Mouse (Mus musculus) left cerebral cortex, adult 11 months (tissue): ENCODE results near the gene Wdr18.

Experiments
- DNase-seq: peaks from one replicate; pipeline ENCODE4 v3.0.0; 2022; ENCODE audit warnings: low spot score

Wdr18 gene

DNA sequence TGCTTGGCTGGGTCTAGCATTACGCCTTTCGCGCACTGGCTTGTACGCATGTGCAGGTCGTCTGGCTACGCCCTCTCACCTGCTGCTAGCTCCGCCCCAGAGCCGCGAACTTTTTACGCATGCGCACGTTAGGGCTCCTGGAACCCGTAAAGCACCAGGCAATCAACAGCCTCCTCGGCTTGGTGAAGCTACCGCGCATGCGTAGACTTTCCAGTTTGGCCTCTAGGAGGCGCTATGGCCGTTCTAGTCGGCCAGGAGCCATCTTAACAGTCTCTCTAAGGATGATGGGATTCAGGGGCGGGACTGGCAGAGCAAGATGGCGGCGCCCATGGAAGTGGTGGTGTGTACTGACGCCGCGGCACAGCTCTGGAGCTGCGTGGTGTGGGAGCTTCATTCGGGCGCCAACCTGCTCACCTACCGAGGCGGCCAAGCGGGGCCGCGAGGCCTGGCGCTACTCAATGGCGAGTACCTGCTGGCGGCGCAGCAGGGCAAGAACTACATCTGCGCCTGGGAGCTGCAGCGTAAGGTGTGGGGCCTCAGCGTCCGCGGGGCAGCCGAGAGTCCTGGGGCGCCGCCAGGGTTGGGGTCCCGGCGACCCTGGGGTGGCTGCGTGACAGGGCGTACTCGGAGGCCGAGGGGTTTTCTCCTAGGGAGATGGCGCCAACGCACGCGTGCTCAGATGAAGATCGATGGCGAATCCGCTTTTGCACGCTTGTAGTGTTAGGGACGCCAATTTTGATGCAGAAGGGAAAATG, at the start of gene Wdr18:
Gene Wdr18, plus strand, starts transcription at position 306 of the 755 bp plus-strand sequence.
- DNase-seq = peak; percentile 99

DNA sequence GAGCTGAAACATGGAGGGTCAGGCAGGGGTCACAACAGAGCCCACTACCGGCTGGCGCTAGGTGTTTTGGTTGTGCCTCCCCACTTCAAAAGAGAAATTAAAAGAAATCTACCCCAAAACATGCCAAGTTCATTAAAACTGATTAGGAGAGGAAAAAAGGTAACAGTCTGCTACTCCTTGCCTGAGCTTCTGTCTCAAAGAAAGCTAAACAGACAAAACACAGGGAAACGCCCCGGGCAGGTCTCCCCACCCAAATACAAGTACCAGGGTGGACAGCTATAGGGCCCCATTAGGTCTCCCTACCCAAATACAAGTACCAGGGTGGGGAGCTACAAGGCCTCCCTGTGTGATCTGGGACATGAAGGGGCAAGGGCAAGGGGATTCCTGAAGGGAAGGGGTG, 49.4 kb upstream of the Wdr18 start, which contains the start of gene Gm26602:
Gene Gm26602, plus strand, starts transcription at position 301 of the 400 bp plus-strand sequence.
- no peak for DNase-seq

DNA sequence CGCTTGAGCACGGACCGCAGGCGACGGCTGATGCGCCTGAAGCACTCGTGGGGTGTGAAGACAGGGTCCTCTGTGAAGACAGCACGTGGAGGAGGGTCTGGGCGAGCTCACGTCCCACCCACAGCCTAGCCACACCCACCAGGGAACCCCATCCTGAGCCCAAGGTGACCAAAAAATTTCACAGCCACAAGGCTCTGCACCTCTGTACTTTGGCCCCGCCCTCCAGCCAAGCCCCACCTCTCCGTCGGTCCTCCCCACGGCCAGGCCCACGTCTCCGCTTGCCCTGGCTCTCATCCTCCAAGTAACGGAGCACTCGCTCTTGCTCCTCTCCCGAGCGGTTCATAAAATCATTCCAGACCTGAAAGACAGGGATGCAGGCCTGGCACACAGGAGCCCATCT, 47.5 kb upstream of the Wdr18 start:
- DNase-seq = no peak

DNA sequence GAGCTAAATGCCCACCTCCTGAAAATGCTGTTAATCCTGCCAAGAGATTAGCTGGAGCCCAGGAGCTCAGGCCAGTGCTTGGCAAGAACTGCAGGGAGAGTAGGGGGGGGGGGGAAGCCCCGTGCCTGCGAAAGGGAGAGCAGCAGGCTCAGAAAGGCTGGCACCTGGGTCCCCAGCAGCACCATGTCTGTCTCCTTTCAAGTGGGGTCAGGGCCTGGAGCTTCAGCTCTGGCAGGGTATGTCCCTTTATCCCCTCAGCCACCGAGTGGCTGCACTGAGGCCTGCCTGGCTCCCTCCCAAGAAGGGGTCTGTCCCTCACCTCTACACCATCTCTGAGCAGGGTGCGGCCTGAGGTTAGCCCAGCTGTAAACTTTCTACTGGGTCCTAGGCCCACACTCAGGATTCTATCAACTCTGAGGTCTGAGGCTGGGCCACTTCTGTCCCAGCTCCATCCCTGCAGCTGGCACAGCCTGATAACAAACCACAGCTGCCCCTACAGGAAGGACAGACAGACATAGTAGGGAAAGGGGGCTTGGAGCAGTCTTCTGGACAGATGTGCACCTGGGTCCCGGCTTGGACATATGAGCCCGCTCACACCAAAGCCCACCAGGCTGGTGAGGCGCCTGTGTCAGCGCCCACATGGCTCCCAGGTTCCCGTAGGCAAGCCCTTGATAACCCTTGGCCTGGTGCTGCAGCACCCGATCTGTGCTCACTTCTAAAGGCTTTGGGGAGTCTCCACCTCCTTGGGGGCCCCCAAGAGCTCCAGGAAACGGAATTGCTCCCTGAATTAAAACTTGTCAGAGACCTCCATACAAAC, 45.6 kb upstream of the Wdr18 start:
- no peak for DNase-seq

DNA sequence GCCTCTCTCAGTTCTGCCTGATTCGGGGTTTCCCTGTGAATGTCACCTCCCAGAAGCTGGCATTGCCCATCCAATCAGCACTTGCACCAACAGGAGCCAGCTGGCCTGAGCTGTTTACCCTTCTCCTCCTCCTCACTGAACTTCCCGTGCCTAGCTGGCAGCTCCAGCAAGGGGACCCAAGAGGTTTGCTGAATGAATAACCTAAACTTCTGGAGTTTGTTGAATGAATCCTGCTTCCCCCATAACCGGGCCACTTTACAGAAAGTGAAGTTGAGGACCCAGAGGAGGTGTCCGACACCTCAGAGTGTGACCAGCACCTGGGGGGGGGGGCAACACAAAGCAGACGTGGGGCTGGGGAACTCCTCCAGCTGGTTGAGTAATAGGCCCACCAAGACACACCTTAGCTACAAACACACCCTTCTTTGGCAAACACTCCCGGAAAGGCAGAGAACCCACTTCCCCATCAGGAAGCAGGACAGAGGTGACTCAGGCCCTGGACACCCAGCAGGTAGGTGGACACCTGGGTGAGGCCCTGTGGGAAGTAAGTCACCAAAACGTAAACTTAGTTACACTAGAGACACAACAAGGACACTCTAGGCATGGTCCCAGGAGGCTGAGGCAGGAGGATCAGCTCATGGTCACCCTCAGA, 44.9 kb upstream of the Wdr18 start:
- no peak for DNase-seq

DNA sequence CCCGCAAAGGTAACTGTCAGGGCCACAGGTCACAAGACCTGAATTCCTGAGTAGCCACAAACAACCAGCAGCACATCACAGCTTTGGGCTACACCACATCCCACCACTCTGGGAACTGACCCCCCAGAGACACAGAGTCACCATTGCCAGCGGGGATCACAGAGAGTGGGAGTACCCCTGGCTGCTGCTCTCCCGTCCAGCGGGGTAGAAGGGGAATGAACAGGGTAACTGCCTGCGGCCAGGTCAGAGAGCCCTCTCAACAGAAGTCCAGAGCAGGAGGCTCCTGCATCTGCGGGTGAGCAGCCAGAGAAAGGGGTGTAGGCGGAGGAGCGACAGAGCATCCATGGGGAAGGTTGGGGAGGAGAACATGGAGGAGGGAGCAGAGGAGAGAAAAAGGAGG, 43.9 kb upstream of the Wdr18 start:
- no peak for DNase-seq

DNA sequence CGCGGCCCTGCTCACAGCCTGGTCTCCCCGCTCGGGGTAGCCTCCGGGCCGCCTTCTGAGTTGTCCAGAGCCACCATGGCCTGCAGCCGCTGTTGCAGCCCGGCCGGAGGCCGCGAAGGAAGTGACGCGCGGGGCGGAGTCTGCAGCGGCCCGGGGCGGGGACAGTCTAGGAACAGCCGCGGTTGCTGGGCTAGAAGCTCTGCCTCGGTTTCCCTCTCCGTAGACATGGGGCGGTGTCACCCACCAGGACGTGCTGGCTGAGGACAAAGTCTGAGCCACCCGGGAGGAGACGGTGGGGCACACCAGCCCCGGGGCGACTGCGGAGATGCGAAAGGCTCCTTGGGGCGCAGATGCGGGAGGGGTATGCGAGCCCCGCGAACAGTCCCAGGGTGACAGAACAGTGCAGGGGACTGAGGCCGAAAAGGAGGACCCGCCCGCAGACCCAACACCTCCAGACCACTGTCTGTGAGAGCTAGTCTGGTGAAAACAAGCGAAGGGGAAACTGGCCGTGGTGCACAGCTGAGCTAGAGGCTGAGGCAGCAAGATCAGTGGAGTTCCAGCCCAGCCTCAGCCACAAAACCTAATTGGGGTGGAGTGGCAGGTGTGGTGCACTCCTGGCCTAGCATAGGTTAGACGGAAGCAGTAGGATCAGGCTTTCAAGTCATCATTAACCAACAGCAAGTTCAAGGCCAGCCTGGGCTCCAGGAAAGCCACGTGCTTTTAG, 43.0 kb upstream of the Wdr18 start, which contains the start of gene Kiss1r:
Gene Kiss1r, plus strand, starts transcription at position 164 of the 724 bp plus-strand sequence.
- DNase-seq = peak; percentile 65

DNA sequence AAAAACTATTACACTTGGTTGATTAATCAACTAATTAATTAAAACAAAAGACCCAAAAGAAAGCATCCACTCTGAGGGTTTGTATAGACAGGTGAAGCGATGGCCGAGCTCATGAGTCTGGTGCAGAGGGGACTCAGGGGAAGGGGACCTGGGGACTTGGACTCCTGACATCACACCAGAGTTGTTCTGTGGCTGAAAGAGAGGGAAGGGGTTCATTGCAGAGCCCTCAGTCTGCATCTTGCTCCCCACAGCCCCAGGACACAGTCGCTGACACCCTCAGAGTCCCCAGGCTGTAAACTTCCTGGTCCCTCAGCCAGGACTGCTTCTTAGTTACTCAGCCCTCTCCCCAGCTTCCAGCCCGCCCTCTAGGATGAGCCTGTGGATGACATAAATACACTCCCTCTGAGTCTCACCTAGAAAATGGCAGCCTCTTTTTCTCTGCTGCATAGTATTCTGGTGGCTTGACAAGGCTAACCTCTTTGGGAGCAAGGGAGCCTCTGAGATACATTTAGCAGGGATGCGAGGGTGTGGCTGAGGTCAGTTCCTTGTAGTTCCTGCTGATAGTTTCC, 42.3 kb upstream of the Wdr18 start:
- no peak for DNase-seq

DNA sequence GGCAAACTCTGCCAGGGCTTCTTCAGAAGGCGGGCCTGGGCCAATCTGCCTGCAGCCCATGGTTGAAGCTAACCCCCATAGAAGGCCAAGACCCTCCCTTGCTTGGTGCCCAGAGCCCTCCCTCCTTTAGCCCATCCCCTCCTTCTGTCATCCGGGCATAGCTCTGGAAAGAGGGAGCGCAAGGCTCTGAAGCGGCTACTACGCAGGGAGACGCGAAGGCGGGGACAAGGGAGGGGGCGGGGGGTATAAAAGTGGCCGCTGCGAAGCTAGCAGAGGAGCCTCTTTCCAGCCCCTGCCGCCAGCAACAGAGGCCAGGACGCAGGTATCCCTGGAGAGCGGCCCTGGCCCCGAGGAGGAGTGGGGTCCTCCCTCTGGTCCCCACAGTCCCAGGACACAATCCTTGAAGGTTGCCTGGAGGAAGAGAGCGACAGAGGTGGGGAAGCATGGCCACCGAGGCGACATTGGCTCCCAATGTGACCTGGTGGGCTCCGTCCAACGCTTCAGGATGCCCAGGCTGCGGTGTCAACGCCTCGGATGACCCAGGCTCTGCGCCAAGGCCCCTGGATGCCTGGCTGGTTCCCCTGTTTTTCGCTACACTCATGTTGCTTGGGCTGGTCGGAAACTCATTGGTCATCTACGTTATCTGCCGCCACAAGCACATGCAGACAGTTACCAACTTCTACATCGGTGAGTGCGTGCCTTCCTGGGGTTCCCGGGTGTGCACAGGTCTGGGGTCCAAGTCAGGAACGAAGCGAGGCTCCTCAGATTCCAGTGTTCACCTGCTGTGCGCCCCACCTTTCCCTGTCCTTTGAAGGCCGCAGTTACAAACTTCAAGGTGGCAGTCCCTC, 41.5 kb upstream of the Wdr18 start:
- DNase-seq = no peak

DNA sequence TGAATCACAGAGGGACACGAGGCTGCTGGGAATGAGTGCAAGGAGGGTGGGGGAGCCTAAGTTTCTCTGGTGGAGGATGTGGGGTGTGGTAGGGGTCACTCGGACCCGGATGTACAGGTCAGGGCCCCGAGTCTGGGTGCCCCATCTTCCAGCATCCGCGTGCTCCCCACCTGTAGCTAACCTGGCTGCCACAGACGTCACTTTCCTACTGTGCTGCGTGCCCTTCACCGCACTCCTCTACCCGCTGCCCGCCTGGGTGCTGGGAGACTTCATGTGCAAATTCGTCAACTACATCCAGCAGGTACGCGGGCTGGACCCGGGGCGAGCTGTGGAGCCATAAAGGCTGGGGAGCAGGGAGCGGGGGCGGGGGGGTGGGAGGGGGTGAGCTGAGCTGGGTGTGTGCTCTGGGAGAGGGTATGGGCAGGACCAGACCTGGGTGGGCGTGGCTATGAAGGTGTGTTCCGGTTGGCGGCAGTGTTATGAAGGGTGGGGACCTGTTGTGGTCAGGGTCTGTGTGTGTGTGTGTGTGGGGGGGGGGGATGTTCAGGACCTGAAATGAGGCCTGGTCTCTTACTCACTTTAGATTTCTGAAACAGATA, 40.6 kb upstream of the Wdr18 start:
- no peak for DNase-seq

DNA sequence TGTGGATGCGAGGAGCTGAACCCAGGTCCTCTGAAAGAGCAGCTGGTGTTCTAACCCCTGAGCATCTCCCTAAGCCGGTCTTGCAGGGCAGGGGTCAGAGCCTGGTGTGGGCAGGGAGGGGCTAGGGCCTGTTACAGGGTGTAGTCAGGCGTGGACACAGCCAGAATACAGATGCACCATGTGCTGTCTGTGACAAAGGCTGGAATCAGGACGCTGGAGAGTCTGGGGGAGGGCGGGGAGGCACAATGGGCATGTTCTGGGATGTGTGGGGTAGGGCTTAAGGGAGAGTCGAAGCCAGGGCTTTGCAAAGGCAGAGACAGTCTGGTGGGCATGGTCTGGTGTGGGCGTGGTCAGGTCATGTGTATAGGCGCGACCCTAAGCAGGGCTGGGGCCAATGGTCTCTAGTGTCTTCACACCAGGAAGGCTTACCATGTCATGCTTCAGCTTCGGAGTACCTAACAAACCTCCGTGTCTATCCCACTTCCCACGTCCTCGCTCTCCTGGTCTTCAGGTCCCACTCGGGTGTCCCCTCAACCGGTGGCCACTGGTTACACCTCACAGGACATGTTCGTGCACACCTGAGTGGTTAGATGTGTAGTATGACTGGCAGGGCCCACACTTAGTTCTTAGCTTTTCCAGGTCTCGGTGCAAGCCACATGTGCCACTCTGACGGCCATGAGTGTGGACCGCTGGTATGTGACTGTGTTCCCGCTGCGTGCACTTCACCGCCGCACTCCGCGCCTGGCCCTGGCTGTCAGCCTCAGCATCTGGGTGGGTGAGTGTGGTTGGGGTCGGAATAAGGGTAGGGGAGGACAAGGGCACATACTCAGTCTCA, 39.7 kb upstream of the Wdr18 start:
- DNase-seq = no peak

DNA sequence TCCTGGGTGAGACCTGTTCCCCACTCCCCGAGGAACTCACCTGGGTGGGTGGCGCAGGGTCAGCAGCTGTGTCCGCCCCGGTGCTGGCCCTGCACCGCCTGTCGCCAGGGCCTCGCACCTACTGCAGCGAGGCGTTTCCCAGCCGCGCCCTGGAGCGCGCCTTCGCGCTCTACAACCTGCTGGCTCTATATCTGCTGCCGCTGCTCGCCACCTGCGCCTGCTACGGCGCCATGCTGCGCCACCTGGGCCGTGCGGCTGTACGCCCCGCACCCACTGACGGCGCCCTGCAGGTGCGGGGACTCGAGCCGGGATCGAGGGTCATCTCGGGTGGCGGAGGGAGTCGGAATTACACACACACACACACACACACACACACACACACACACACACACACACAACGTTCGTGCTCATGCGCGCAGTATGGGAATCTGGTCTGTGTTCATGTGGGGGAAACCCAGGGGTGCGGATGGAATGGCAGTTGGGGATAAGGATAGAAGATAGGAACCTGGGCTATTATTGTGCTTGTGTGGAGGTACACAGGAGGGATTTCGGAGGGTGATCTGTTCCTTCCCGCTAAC, 38.9 kb upstream of the Wdr18 start, which contains the start of gene R3hdm4:
Gene R3hdm4, minus strand, starts transcription at position 251 of the 578 bp plus-strand sequence.
- DNase-seq = no peak

DNA sequence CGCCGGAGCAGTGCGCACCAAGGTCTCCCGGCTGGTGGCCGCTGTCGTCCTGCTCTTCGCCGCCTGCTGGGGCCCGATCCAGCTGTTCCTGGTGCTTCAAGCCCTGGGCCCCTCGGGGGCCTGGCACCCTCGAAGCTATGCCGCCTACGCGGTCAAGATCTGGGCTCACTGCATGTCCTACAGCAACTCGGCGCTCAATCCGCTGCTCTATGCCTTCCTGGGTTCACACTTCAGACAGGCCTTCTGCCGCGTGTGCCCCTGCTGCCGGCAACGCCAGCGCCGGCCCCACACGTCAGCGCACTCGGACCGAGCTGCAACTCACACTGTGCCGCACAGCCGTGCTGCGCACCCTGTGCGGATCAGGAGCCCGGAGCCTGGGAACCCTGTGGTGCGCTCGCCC, 38.4 kb upstream of the Wdr18 start:
- DNase-seq = no peak

DNA sequence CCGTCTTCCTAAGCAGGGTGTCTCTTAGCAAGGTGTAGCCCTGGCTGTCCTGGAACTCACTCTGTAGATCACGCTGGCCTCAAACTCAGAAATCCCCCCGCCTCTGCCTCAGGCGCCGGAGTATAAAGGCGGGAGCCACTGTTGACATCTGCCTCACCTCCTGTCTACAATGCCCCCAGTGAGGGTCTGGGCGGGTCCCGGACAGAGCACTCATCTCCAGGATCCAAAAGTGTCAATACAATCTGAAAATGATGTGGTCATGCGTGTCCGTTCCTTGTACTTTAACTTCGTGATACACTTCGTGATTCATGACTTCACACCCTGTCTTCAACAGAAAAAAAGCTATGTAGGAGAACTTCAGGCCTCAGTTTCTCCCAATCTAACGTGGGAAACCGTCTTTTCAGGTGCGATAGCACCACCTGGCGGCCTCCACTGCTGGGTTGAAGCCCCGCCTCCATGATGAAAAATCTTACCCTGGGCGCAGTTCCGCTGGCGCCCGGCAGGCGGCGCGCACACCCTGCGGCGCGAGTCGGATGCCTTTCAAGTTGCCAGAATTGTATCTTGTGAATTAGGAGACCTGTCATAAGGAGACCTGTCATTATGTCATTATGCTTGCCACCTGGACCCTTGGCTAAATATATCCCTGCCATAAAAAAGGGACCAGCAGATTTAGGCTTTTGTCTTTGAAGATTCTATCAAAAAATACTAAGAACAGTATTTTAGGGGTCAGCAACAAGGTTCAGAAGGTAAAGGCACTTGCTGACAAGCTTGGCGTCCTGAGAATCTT, 34.8 kb upstream of the Wdr18 start:
- DNase-seq = peak; percentile 86

DNA sequence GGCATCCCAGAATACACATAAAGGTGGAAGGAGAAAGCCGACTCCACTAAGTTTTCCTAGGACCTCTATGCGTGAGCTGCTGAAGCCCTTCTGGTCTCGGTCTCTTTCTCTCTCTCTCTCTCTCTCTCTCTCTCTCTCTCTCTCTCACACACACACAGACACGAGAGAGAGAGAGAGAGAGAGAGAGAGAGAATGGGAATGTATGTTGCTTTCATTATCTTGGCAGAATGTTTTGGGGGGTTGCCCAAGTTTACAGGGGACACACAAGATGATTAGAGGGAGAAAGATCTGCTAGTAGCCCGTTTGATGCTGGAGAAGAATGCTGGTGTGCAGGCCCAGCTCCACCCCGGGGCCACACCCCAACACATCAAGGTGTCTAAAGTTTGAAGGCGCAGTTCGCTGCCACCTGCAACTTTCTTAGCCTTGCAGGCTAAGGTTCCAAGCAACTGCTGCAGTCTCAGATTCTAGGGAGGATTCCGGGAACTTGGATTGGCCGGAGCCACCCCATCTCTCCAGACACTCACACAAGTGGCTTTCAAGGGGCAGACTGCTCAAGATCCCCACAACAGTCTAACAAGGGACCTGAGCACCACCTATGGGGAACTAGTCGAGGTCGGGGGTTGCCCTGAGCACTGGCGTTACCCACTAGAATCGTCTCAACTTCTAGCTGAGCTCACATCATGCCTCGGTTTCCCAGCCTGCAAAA, 34.0 kb upstream of the Wdr18 start:
- DNase-seq = no peak

DNA sequence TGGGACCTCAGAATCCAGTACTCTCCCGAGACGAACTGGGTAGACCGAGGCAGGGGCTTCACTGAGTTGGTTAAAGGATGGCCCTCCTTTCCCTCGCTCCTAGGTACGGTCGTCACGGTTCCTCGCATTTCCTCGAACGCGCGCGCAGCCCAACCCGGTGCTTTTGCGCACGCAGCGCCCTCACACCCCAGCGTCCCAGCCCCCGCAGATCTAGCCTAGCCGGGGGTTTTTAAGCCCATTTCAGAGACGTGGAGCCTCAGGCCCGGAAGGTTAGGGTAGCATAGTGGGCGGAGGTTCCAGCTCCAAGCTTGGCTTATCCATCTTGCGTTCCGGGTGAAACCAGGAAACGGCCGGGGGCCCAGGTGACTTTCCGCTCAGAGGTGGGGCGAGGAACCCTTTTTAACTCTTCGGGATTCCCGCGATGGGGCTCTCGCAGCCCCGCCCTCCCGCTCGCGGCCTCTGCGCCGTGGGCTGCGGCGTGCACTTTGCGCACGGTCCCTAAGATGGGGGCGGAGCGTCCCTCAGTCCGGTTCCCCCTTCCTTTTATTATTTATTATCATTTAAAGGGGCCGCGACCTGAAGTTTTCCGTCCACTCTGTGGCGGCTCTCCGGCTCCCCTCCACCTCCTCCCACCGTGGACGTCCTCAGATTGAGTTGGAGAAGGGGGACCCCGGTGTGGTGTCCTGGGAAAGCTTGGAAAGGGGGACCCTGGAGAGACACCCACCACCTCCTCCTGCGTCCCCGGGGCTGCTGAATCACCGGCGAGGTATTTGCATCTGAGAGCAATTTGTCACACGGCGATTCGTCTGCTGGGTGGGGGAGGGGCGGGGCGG, 33.2 kb upstream of the Wdr18 start, which contains the start of gene Arid3a:
Gene Arid3a, plus strand, starts transcription at position 553 of the 833 bp plus-strand sequence.
- DNase-seq = peak; percentile 82
